Mouse (Mus musculus) yolk sac, embryonic 10.5 days (tissue): ENCODE measurements at regions not wholly inside any gene's neighbourhood (a gene's known extent, or its start where the extent isn't known, plus 50 kb on each side); places are given as distances from the start of the nearest gene placed in this dataset.

Source experiments
- DNase-seq: peaks from one replicate; pipeline ENCODE4 v3.0.0-alpha.2; 2017; ENCODE audit warnings: low spot score

DNA sequence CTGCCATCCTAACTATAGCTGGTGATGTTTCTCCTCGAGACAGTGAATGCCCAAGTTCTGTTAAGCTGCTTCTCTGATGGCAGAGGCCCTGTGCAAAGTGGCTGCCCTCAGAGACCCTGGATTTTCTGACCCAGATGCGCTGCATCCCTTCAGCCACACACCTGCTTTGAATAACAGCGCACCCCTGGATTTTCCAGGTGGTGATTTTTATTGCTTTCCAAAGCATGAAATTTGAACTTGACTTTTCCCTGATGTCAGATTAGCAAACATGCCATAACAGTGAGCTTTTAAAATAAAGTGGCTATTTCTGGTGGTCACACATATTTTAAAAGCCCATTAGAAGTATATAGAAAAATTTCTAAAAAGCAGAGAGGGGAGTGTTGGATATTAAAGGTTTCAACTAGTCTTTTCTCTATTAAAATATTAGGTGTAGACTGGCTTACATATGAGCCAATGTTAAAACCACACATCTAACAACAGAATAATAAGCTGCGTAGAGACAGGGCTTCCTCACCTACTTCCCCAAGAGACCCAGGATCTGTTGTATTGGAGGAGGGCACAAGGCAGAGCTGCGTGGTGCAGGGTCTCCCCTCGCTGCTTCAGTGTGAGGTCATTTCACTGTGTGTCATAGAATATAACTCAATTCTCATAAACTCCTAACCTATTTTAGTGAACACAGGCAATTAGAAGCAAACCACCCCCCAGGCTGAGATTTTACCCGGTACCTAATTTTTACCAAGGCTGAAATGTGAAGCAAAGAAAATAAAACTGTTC is 280.3 kb downstream of the Ccdc91 start:
- no peak for DNase-seq

DNA sequence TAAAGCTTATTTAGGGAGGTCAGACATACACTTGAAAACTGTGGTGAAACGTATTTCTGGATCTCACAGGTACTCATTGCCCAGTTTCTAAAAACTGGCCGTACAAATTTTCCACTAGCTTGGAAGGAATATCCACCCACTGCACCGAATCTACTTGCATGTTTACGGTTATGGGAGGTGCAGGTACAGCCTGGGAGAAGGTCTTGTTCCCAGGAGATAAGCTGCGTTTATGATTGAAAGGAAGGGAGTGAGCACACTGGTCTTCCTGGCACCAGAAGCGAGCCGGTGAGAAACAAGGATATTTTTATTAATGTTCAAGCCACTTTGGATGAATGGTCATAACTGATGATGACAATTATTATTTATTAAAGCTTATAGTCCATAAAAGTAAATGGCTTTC is 283.9 kb downstream of the Ccdc91 start:
- no peak for DNase-seq

DNA sequence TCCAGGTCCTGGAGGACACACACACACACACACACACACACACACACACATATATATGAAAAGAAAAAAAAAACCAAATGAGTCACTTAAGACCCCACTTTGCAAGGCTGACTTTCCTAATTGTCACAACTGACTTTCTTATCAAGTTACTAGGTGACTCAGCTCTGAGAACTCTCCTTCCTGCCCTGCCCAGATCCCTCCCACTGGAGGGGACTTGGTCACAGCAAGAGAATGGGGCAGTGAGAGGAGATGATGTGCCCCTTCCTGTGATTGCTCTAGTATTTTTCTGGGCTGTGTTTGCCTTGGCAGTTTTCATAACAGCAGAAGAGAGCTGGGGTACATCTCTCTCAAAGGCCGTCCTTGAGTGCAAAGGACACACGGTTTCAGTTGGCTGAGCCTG is 284.5 kb downstream of the Ccdc91 start:
- no peak for DNase-seq

DNA sequence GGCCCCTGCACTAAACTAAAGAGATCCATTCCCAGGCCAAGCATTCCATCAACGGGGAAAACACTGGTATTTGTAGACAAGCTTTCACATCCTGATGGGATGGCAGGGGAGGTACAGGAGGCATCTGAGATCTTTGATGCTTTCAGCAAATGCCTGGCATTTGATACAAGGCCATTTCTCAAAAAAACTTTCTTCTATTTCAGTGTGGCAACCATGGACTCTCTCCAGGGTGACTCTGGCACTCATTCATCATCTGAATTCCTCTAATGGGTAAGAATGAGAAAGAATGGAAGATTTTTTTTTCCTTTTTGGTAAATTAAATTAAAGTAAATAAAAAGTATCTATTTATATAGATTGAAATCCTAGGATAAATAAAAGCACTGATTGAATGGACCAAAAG is 281.8 kb upstream of the Far2 start:
- DNase-seq: no peak

DNA sequence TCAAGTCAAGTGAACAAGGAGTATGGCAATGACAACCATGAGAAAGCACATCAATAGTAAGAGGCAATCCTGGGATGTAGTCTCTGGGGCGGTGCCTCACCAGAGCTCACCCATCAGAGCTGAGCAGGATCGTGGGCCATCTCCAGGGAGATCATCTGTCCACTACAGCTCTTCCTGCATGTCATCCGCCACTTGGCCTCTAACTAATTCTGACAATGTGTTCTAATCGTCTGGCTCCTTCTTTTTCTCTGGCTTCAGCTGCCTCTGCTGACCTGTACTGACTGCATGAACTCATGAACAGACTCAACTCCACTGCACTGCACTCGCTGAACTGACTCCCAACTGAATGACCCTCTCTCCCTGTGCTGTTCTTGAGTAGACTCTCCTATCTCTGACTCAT is 277.9 kb upstream of the Far2 start:
- no peak for DNase-seq

DNA sequence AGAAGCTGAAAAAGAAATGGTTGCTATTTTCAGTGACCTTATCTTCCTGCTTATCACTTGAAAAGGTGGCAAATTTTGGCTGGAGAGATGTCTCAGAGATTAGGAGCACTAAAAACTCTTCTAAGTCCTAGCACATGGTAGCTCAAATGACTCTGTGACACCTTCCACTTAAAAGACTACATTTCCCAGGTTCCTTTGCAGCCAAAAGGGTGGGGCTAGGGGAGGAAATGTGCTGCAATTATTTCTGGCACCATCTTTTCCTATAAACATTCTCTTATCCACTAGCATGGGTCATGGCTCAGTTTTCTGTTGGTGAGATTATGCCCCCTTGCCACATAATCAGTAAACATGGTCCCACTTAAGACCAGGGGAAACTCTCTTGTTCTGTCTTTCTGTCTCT is 277.0 kb upstream of the Far2 start:
- DNase-seq: no peak

DNA sequence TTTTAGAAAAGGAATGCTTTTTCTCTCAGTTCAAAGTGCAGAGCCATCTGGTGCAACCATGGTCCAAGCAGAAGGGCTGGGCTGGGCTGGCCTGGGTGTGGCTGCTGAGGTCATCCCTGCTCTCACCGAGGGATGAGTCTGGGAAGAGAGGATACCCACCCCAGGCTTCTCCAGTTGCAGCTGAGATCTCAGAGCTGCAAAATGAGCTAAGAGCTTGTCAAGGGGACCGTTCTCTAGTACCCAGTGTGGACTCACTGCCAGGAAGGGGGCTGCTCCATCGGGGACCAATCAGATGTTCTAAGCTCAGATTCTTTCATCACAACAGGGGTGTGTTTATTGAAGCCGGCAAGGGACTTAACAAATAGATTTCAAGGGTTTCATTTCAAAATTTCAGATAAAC is 275.6 kb upstream of the Far2 start:
- DNase-seq: no peak

DNA sequence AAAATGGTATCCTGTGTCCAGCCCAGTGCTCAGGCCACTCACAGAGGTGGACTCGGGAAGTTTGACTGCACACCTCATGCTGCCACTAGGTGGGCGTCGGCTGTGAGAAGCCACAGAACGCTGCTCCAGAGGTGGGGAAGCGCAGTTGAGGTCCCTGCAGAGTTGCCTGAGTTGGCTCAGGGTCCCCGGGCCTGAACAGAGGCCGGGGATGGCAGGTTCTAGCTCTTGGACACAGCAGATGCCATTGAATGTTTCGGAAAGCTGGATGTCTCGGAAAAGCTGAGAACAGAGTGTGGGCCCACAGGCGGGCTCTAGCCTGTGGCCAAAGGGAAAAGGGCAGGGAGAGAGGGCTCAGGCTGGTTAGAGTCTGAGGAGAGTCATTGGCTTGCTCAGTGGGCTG is 273.2 kb upstream of the Far2 start:
- DNase-seq: no peak

DNA sequence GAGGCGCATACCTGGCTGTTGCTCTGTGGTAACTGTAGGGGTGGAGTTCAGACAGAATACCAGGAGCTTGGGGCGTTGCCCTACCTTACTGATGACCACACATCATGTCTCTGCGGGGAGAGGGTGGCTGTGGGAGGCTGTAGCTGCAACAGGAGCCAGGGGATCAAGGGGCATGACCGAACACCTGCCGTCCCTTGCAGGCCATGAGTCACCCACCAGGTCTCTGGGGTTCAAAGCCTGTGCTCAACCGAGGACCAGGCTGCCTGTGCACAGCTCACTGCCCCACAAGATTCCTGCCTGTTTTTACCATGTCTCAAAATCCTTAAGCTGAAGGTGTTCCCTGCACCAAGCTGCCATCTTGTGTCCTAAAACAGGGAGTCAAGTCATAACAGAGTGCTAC is 272.4 kb upstream of the Far2 start:
- no peak for DNase-seq

DNA sequence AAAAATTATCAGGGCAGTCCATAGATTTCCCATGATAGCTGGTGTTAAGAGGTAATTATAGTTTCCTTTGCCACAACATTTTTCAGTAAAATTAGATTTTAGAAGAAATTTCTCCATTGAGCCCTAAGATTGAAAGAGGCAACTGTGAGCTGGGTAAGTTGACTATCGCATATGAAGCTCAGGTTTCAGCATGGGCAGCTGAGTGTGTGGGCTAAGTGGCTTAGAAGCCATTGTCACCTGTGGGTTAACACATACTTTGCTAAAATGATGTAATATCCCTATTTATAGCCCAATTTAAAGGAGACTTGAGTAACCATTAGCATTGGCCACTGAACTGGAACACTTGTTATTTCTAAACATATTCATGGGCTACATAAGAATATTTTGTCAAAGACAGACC is 267.6 kb upstream of the Far2 start:
- no peak for DNase-seq

DNA sequence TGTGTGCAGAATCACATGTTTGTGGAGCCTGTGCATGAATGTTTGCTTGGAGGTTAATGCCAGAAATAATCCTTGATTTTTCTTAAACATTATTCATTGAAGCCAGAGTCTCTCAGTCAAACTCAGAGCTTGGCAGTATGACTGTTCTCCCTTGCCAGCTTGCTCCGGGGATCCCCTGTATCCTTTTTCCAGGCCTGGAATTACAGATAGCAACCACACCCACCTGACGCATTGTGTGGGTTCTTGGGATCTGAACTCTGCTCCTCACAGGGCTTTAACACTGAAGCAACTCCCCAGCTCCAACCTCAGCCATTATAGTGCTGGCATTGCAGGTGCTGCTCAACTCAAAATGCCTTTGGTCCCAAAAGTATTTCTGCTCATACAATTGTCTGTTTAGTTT is 262.8 kb upstream of the Far2 start:
- DNase-seq: no peak

DNA sequence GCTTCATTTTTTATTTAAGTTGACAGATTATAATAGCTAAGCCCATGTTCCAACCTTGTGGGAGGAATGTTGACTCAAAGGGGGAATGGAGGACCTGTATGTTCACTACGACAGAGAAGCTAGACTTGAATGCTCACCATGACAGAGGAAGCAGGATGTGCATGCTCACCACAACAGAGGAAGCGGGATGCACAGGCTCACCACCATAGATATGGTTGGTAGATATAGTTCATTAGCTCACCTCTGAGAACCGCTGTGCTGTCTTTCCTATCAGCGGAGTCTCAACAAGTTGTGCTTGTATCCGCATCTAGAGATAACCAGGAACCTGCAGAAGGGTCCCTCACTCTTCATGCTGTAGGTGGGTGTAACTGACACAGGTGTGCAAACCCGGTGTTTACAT is 262.2 kb upstream of the Far2 start:
- no peak for DNase-seq

DNA sequence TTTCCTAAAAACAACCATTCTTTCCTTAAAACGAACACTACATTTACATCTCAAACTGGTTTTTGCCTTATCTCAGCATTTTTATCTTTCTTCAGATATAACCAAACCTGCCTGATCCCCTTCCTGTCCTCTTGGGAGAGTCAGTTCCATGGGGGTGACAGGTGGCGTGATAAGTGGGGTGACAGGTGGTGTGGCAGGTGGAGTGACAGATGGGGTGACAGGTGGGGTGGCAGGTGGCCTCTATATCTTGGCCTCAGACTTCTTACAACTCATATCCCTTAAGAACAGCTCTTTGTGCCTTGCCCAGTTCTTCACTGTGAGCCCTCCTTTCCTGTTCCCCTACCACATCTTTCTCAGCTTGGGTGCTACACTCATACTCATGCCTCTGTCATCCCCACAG is 259.0 kb upstream of the Far2 start:
- DNase-seq: no peak

DNA sequence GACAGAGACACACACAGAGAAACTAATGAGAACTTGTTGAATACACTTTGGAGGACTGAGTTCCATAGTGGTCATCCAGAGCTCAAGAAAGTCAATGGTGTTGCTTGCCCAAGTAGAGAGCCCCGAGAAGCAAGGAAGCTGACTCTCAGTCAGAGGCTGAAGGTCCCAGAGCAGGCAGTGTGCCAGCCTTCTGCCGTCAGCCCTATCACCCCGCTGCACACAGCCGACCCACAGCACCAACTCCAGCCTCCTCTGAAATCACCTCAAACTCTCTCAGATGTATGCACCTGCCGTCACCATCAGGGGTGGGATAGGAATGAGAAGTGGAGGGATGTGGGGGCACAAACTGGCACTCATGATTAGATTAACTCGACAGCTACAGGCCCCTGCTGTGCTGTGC is 257.9 kb upstream of the Far2 start:
- DNase-seq: no peak

DNA sequence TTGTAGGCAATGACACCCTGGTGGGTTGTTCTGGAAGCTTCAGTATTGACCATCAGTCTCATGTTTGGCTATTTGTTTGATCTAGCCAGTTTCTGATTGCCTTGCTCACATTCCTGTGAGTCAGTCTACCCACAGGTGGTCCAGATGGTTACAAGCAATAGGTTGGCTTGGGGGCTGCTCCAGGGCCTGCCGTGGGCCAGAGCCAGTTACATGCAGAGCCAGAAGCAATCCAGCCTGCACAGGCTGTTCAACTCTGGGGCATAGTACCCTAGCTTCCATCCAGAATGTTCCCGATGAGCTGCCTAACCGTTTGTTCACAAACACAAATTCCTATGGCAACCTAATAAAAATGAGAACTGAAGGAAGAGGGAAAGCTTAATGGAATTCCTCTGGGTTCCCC is 253.2 kb upstream of the Far2 start:
- no peak for DNase-seq

DNA sequence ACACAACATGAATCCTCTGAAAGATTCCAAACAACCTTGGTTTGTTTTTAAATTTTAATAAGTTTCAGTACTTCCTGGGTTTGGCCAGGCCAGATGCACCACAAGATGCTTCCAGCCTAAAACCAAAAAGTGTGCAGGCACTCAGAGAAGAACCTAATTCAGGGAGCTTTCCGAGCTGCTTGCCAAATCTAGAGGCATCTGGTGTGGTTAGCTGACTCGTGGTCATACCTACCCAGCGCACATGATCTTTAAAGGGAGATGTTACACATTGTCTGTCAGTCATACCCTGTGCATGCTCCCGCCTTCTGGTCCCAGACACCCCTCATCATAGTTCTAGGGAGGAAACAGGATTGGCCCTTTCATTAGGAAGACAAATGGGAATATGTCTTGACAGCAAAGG is 252.7 kb upstream of the Far2 start:
- no peak for DNase-seq

DNA sequence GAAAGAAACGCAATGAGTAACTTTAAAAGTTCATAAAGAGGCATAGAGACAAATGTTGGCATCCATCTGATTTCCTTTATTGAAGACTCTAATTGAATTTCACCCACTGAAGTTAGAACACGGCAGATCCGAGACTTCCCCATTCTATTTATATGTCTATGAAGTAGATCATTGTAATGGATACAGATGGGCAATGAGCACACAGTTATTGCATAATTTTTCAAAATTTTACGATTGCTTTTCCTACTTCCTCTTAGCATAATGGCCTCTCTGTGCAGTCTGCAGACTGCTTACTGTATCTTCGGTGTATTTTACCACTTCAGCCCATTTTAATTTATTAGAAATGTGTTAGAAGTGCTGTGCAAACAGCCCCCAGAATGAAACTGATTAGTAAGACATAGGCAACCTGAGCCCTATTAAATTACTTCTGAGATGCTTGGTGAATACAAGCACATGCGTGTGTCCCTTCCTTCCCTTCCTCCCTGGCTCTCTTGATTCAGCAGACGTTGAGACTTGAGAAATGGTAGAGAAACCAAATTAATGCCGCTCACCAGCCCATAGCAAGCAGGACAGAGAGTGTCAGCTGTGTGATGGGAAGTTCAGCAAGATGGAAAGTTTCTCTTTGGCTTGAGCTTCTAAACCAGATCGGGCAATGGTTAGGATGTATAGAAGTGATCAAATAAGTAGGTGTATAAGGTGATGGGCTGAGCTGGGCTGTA is 247.9 kb upstream of the Far2 start:
- no peak for DNase-seq

DNA sequence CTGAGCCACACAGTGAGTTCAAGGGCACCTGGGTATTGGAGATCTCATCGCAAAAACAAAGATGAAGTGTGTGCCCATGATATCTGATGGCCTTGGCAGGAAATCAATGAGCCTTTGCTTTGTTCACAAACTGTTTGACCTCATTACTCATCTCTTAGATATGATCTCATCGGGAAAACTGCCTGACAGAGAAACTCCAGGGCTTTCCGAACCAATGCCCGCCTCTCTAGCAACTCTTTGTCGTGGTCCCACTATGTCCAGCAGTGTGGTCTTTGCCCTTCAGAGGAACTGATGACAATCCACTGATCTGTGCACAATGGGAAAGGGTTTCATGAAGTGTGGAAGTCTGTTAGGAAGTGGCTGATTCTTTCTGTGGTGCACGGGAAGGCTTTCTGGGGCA is 247.2 kb upstream of the Far2 start:
- DNase-seq: no peak

DNA sequence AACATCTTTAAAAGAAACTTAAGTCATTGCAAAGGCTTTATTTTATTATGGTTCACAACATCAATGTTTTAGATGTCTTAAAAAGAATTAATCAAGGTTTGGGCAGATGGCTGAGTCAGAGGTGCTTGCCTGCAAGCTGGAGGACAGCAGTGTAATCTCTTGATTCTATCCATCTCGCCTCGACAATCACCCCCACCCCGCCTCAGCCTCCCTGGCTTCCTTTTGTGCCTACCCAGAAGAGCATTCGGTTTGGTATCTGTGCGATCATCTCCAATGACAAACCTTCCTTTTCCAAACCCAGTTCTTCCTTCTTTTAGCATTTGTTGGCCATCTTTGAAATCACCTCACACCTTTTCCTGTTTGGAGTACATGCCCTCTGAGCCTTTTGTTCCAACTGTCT is 246.2 kb upstream of the Far2 start:
- no peak for DNase-seq

DNA sequence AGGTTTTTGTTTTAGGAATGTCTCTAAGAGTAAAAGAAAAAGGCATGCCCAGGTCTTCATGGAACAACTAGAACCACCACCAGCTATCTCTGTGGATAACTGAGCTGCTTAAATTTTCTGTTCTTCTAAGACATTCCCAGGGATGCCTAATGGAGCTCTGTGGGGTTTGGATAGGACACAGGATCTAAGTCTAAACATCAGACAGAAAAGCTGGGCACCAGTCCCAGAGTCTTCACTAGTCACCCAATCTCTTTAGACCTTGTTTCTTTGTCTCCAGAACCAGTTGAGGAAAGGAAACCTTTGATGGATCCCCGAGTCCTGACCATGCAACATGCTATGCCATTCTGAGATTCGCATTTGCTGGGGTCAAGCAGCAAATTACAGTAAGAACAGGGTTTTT is 243.2 kb upstream of the Far2 start:
- no peak for DNase-seq

DNA sequence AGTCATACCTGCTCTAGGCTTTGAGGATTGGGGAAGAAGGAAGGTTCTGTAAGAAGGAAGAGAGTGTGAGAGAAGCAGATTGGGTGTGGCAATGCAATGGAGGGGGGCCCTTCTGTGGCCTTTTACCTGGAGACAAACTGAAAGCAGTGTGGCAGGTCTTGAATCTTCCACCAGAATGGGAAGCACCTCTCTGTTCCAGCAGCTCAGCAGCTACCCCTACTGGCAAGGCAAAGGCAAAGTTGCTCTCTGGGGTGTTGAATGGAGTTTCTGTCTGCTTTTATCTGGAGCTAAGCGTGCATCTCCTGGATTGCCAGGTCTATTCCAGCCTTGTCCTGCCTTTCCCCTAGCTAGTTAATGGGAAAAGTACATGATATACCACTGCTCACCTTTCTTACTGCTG is 236.3 kb upstream of the Far2 start:
- peak; percentile 22 for DNase-seq

DNA sequence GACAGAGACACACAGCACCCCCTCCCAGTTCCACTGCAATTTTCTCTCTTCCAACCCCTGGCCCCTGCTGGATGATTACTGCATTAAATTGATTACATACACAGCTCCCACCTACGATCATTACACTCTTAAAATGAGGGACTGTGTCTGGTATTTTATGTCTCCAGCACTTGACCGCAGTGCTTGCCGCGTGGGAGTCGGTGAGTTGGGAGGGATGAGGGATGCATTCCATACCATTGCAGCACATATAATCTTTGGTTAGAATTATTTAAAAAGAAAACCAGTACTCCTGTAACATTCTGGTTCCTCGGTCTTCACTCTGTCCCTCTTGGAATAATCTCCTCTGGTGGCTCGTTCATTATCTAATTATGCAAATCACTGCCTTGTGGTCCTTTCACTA is 230.2 kb upstream of the Far2 start:
- DNase-seq: no peak

DNA sequence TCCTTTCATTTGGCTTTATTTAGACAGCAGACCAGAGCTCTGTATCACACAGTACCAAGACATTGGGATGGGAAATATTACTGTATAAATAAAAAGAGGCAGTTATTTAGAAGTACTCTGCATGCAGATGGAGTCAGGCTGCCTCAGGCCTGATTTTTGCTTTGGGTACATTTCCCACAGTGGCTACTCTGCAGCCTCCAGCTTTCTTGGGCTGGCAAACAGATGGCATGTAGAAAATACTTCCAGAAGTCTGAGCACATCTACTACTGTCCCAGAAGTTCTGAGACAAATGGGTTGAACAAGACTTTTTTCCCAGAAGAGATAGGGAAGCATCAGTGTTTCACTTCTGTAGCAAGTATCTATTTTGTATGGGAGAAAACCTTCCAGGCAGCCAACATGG is 229.8 kb upstream of the Far2 start:
- no peak for DNase-seq

DNA sequence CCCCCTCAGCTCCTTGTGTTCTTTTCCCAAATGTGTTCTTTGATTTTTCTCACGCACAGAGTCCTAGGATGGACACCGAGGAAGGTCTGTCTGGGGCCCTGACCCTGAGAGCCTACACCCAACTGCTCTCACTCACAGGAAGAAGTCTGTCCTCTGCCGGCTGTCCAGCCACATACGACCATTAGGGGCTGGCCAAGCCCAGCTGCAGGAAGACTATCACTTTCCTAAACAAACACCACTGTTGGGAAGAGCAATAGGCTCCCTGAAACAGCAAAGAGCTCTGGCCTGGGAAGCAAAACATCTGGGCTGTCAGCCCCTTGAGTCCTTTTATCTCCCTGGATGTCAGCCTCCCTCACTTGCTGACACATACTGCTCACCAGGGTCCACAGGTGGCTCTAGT is 224.8 kb upstream of the Far2 start:
- peak; percentile 3 for DNase-seq
